Mouse (Mus musculus): ENCODE measurements at regions not wholly inside any gene's neighbourhood (a gene's known extent, or its start where the extent isn't known, plus 50 kb on each side); places are given as distances from the start of the nearest gene placed in this dataset.
"Not testable (repeated sequence)": the region's sequence is repeated elsewhere in the genome, so short reads cannot be mapped to it uniquely, and the experiment has no call there.

DNA sequence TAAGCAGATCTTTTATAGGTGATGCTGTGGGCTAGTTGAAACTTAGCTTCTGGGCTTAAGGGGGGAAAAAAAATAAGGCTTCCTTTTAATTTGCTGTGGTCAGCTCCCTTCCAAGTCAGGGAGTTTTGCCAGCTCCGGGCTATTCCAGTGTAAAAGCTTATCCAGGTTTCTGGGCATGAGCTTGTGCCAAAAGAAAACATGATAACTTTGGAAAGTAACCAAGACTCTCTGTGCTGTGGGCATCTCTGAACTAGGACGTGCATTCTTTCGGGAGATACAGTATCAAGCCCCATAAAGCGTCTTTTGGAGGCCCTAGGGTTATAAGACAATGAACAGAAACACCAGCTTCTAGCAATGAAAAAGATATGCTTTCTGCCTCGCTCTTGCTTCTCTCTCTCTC is 114.6 kb upstream of the Dyrk2 start:
- no peak for DNase-seq (ENCODE audit: low read depth, low spot score)

- no peak for DNase-seq (ENCODE audit: low read depth, low spot score)
Observed at GRCm38 (mm10) chr10:118981446-118981845, 111.4 kb upstream of the Dyrk2 start.

DNA sequence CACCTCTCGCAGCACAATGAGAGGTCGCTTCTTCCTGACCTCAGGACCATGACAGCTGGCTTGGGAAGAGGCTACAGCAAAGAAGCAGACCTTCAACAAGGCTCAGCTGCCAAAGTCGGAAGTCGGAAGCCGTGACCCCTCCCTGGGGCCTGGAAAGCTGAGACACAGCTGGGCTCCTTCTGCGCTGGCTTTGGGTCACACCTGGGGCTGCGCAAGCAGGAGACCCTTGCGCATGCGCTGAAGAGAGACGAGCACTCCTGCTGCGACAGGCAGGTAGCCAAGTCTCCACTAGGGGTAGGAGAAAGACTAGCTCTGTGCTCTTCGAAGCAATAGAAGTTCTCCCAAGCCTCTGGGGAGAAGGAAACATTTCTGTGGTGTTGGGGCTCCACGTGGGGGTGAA is 109.3 kb upstream of the Dyrk2 start:
- DNase-seq (ENCODE audit: low read depth, low spot score) = peak; percentile 59

DNA sequence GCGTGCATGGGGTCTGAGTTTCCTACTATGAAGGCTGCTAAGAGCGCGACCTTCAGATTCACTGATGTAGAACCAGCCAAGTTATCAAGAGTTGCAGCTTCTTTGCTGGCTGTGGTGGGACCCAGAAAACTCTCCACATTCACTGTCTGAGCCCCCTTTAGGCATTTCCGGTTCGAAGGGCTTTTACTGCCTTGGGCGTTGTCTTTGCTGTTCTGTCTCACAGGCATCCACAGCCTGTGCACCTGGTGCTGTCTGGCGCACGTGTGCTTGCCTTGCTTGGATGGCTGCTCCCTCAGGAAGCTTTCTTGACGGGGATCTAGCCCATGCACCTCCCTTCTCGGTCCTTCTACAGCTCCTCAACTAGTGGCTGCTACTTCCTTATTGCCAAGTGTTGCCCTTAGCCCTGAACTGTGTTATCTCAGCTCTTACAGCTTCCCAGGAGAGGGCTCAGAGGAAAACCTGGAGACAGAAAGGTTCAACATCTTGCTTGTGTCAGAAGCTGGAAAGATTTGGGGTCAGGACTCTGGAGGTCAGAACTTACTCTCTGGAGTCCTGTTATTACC is 108.3 kb upstream of the Dyrk2 start:
- DNase-seq (ENCODE audit: low read depth, low spot score) = no peak

DNA sequence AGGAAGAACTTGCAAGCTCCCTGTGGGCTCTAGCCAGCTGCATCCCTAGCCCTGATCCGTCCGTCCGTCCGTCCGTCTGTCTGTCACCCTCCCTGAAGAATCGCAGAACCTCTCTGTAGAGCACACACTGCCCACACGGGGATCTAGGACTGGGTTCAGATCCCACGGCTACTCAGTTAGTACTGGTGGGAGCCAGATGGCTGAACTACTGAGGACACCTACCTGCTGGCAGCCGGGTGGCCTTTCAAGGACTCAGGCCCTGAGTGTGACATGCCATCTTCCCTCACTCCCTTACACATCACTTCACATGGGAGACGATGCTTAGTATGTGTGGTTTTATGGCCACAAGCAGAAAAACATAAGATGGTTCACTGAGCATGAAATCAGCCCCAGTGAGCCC is 106.4 kb upstream of the Dyrk2 start:
- DNase-seq (ENCODE audit: low read depth, low spot score) = no peak

- no peak for DNase-seq (ENCODE audit: low read depth, low spot score)
Observed at GRCm38 (mm10) chr10:118975772-118976171, 105.8 kb upstream of the Dyrk2 start.

DNA sequence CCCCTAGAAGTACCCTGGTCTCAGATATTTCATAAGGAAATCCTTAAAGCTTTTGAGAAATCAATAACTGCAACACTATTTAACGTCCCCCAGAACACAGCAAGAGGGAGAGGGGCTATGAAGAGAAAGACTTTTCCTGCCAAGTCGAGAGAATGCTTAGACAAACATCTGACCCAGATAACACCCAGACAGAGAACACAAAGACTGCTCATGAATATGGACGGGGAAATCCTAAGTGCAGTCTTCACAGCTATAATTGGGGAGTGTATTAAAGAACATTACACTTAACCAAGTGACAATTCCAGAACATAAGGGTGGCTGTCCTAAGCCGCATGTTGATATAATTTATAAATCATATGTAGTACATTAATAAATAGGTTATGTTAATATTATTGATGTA is 103.3 kb upstream of the Dyrk2 start:
- no peak for DNase-seq (ENCODE audit: low read depth, low spot score)

GRCm38 (mm10) chr10:118972626-118973025 is 102.6 kb upstream of the Dyrk2 start:
- no peak for DNase-seq (ENCODE audit: low read depth, low spot score)

- DNase-seq (ENCODE audit: low read depth, low spot score) = no peak
Observed at GRCm38 (mm10) chr10:118970457-118971175, 100.6 kb upstream of the Dyrk2 start.

GRCm38 (mm10) chr10:118961713-118962181 is 91.7 kb upstream of the Dyrk2 start:
- DNase-seq (ENCODE audit: low read depth, low spot score) = peak; percentile 75

- DNase-seq (ENCODE audit: low read depth, low spot score) = no peak
Observed at GRCm38 (mm10) chr10:118960076-118960475, 90.1 kb upstream of the Dyrk2 start.

- DNase-seq (ENCODE audit: low read depth, low spot score) = peak; percentile 36
Observed at GRCm38 (mm10) chr10:118959623-118960022, 89.6 kb upstream of the Dyrk2 start.

GRCm38 (mm10) chr10:118956352-118956751 is 86.3 kb upstream of the Dyrk2 start:
- no peak for DNase-seq (ENCODE audit: low read depth, low spot score)

DNA sequence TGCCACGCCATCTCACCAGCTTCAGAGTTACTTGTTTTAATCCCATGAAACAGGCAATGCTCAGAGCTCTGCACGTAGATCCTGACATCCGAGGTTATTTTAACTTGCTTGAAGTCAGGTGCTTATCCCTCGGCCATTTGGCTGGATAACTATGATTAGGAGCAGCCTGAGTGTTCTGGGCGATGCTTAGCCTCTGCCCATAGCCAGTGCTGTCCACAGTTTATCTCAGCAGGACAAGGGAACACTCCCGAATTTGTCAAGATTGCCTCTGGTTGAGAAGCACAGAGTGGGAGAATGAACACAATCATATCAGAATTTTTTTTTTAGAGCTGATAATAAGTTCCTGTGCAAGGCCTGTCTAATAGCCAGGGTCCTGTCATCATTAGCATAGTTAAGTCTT is 83.4 kb upstream of the Dyrk2 start:
- DNase-seq (ENCODE audit: low read depth, low spot score) = no peak

DNA sequence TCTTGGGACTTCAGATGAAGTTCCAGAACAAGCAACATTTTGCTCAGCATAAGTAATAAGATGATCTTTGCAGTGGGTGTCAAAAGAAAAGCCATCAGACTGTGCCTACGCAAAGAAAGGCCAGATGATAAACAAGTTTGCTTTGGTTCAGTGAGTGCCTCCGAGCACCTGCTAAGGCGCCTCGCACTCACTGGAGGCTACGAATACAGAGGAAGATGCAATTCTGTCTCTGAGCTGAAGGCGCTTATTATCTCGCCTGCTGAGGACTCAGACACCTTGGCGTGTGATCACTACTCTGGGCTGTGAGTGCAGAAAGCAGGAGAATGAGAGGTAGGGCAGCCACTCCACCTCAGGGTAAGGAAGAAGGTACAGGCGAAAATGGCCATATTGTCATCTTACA is 82.7 kb upstream of the Dyrk2 start:
- DNase-seq (ENCODE audit: low read depth, low spot score) = no peak

GRCm38 (mm10) chr10:118947724-118948123 is 77.7 kb upstream of the Dyrk2 start:
- no peak for DNase-seq (ENCODE audit: low read depth, low spot score)

- DNase-seq (ENCODE audit: low read depth, low spot score) = no peak
Observed at GRCm38 (mm10) chr10:118947016-118947674, 77.1 kb upstream of the Dyrk2 start.

DNA sequence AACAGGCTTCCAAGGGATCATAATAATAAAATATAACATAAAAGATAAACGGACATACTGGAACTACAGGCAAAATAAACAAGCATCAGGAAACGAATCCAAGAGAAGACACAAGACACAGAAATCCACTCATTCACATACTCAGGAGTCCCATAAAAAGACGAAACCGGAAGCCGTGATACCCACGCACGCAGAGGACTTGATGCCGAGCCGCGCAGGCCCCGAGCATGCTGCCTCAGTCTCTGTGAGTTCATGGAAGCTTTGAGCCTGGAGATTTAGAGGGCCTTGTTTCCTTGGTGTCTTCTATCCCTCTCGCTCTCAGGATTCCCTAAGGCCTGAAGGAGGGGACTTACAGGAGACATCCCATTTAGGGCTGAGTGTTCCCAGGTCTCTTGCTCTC is 57.3 kb upstream of the Dyrk2 start:
- DNase-seq (ENCODE audit: low read depth, low spot score) = no peak

GRCm38 (mm10) chr10:118923473-118924185 is 53.6 kb upstream of the Dyrk2 start:
- no peak for DNase-seq (ENCODE audit: low read depth, low spot score)

DNA sequence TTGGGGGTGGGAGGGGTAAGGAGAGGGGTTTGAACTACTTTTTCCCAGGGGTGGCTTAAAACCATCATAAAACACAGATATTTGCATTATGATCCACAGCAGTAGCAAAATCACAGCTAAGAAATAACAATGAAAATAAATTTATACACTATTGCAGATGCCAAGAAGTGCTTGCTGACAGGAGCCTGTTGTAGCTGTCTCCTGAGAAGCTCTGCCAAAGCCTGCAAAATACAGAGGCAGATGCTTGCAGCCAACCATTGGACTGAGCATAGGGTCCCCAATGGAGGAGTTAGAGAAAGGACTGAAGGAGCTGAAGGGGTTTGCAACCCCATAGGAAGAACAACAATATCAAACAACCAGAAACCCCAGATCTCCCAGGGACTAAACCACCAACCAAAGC is 52.1 kb upstream of the Dyrk2 start:
- not testable (repeated sequence) for DNase-seq (ENCODE audit: low read depth, low spot score)
